Mouse (Mus musculus): Measurements from ENCODE around the gene Ugcg.

GRCm38 (mm10) chr4:59151953-59152352 lies 37.1 kb upstream of the Ugcg start:
- TF ChIP-seq POLR2A (IDR thresholded peaks at IDR 0.05; ENCODE audit: insufficient read depth, low read depth, low read length) = no peak
- TF ChIP-seq CTCF (IDR thresholded peaks at IDR 0.05) = no peak
- no peak for TF ChIP-seq EP300 (IDR thresholded peaks at IDR 0.05; ENCODE audit: insufficient read depth, low read depth, low read length)
